Mouse (Mus musculus): ENCODE results near the gene Snrpd2.

The Snrpd2 gene

DNA sequence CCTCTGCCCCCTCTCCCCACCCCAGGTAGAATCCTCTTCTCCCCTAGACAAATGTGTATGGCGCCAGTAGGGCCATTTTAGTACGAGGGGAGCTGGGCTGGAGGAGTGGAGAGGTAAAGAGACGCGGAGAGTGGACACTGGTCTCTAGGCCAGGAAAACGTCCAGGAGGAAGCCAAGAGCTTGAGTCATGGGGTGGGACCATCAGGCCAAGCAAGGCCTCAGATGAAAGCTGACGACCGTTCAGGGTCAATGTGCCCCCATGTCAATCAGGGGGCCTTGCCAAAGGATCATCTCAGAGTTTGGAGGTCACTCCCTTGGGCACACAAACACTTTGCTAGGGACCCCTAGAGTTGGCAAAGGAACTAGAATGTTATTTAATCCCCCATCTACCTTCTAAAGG, 27.7 kb downstream of the Snrpd2 start:
- DNase-seq (ENCODE audit: extremely low spot score, low read depth, low spot score): no peak

DNA sequence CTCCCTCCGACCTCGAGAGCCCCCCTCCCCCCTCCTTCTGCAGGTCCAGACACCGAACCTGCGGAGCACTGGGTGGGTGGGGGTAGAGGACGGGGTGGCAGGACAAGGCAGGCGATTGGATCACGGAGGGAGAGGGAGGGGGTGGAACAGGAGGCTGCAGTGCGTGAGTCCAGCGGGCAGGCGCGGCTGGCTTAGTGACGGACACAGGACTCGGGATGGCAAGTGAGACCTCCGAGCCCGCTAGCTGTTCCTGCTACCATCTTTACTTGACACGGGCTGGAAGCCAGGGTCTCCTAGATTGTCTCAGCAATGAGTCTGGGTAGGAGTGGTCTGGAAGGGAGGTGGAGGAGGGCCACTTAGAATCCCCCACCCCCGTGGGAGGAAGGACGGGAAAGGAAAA, 28.5 kb downstream of the Snrpd2 start:
- DNase-seq (ENCODE audit: extremely low spot score, low read depth, low spot score): no peak

DNA sequence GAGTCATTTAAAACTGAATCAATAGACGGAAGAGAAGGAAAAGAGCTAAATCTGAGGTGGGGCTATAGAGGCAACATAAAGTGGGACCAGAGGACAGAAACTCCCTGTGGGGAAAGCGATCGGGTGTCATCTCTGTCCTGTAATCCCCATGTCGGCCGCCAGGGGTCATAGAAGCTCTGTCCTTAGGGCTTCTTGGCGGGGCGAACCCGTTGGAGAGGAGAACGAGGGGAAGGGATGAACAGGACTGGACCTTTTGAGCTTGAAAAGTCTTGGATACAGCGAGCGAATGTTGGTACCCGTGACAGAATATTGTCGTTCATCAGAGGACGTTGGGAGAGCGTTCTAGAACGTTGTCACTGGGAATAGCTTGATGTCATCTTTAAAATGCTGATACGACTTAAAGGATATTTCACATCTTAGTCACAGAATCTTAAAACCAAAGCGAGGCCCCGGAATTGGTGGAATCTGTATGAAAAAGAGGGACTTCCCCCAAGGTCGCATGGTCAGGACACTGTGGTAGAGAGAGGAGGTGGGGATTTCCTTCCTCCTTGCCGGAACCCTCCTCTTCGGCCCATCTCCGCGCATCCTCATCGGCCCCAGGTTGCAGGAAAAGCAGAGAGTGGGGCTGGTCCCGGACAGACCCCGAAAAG, 29.0 kb downstream of the Snrpd2 start:
- DNase-seq (ENCODE audit: extremely low spot score, low read depth, low spot score): no peak

DNA sequence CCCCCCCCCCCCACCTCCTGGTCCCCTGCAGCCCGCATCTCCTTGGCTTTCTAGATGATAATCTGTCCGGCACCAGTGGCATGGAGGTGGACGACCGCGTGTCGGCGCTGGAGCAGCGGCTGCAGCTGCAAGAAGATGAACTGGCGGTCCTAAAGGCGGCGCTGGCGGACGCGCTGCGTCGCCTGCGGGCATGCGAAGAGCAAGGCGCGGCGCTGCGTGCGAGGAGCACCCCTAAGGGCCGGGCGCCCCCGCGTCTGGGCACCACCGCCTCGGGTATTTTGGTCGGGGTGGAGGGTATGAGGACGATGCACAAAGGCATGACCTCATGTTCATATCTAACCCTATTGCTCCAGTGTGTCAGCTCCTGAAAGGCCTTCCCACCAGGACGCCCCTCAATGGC, 29.7 kb downstream of the Snrpd2 start:
- DNase-seq (ENCODE audit: extremely low spot score, low read depth, low spot score): no peak

- DNase-seq (ENCODE audit: extremely low spot score, low read depth, low spot score): no peak
Observed at GRCm38 (mm10) chr7:19179936-19180335, 30.4 kb downstream of the Snrpd2 start.

DNA sequence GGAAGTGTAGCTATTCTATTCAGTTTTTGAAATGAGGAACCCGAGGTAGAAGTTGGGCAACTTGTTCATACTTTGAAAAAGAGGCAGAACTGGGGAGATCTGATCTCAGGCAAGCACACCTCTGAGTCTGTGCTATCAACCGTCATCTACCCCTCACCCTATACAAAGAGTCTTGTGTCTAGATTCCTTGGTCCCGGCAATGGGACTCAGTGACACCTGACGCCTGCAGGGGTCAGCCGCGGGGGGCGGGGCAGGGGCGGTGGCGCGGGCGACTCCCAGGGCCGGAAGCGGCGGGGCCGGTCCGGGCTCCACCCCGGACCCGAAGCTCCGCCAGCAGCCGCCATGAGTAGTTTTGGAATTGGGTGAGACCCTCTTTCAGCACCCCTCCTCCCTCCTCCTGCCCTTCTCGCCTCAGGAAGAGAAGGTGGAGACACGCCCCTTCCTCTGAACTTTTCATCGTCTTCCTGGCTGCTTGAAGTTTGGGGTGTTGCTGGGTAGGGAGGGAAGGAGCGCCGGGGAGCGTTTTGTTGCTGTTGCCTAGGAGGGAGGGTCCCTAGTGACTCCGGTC, 31.4 kb downstream of the Snrpd2 start:
- no peak for DNase-seq (ENCODE audit: extremely low spot score, low read depth, low spot score)

DNA sequence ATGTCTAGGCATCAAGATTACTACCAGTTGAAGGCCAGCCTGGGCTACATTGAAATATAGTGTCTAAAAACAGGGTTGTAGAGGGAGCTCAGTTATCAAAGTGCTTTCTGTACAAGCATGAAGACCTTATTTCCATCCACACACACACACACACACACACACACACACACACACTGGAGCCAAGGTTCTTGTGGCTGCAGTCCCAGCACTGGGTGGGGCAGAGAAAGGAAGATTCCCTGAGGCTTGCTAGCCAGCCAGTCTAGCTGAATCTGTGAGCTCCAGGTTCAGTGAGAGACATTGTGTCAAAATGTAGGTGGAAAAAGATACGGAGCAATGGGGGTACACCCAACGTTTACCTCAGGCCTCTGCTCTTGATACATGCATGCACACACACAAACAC, 34.7 kb downstream of the Snrpd2 start:
- no peak for DNase-seq (ENCODE audit: extremely low spot score, low read depth, low spot score)

DNA sequence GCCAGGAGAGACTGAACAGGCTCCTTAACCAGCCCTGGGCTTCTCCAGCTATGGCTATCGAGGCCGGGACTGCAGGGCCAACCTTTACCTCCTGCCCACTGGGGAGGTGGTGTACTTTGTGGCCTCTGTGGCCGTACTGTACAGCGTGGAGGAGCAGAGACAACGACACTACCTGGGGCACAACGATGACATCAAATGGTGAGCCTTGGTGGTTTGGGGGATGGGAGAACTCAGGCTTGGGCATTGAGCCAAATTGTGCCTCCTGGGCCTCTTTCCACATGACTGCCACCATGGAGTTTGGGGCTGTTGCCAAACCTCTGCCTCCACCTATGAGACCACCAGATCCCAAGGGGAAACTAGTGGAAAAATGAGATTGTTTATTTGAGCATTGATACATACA, 35.2 kb downstream of the Snrpd2 start:
- DNase-seq (ENCODE audit: extremely low spot score, low read depth, low spot score): no peak

- DNase-seq (ENCODE audit: extremely low spot score, low read depth, low spot score): no peak
Observed at GRCm38 (mm10) chr7:19194676-19195075, 45.2 kb downstream of the Snrpd2 start.

GRCm38 (mm10) chr7:19196676-19197075, 47.2 kb downstream of the Snrpd2 start:
- no peak for DNase-seq (ENCODE audit: extremely low spot score, low read depth, low spot score)

DNA sequence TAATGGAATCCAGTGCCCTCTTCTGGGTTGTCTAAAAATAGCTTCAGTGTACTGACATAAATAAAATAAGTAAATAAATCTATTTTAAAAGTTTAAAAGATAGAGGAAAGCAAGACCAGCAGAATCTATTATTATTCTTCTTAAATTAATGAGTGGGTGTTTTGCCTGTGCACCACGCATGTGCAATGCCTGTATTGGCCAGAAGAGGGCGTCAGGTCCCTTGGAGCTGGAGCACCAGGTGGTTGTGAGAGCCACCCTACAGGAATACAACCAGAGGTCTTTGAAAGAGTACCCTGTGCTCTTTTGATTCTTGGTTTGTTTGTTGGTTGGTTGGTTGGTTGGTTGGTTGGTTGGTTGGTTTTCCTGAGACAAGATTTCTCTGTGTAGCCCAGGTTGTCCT, 48.5 kb downstream of the Snrpd2 start:
- no peak for DNase-seq (ENCODE audit: extremely low spot score, low read depth, low spot score)

GRCm38 (mm10) chr7:19201660-19202059, 52.1 kb downstream of the Snrpd2 start:
- DNase-seq (ENCODE audit: extremely low spot score, low read depth, low spot score): no peak

DNA sequence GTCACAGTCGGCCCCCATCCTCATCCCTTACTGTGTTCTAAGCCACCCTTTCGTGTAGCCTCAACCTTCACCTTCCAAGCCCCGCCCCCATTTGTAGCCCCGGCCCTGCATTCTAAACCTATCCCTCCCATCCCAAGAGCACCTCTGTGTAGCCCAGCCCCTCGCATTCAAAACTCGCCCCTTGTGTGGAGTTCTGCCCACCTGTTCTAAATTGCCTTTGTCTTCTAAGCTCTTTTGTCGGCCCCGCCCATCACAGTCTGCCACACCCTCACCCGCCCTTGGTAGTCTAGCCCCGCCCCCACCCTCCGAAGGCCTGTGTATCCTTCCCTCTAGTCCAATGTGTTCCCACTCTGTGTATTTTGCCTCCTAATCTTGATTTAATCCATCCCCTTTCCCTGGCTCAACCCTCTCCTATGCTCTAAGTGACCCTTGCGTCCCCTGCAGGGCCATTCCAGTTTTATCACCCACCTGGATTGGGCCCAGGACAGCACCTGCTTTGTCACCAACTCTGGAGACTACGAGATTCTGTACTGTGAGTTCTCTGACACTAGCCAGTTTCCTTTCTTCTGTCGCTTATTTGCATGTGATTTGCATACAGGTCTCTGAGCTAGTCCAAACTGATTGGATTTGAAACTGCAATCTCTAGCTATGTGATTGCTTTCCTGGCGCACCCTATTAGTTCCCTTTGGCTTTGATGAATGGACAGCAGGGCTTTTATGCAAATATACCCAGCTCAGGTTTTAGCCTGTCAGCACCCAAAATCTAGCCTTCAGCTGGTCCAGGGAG, 52.7 kb downstream of the Snrpd2 start:
- DNase-seq (ENCODE audit: extremely low spot score, low read depth, low spot score): no peak

Data from hindlimb bud, embryonic 11.5 days (tissue).